Mouse (Mus musculus) cortical plate, adult 2 months (tissue): ENCODE measurements around the gene D630045J12Rik. TPM values are rescaled to one million over a fixed set of nuclear protein-coding genes. Genes with fewer than 3 reads are reported as not detected.

Source experiments
- H3K27ac ChIP-seq: fragments of 200-500 bp; 2 replicates; pipeline ENCODE4 v1.5.1; 2012; ENCODE audit warnings: low read length, control low read depth, inconsistent platforms; ENCODE audit not compliant: insufficient read depth
- H3K4me1 ChIP-seq: fragments of 200-500 bp; 2 replicates; pipeline ENCODE4 v1.6.1; 2011; ENCODE audit warnings: low read length; ENCODE audit not compliant: control insufficient read depth, insufficient read depth
- H3K4me3 ChIP-seq: fragments of 200-500 bp; 2 replicates; pipeline ENCODE4 v1.5.1; 2011; ENCODE audit warnings: mild to moderate bottlenecking, low read length, control low read depth; ENCODE audit not compliant: insufficient read depth
- CTCF ChIP-seq: fragments of 200-500 bp; IDR thresholded peaks from 2 replicates; pipeline ENCODE4 v1.5.1; 2011; ENCODE audit warnings: mild to moderate bottlenecking, control low read depth, low read length; ENCODE audit not compliant: insufficient read depth; ENCODE audit errors: extremely low read depth
- POLR2A ChIP-seq: fragments of 200-500 bp; IDR thresholded peaks from 2 replicates; pipeline ENCODE4 v1.6.1; 2011; ENCODE audit warnings: mild to moderate bottlenecking, low read length, control low read depth; ENCODE audit not compliant: insufficient read depth; ENCODE audit errors: extremely low read depth
- polyA plus RNA-seq: library from polyadenylated mRNA; depleted of rRNA; stranded (reverse); fragments of >200 nt; gene quantifications from 2 replicates; pipeline ENCODE4 v1.2.3, GENCODE M21; 2012

D630045J12Rik gene
- polyA plus RNA-seq, 1 experiment, result 20.4 TPM

DNA sequence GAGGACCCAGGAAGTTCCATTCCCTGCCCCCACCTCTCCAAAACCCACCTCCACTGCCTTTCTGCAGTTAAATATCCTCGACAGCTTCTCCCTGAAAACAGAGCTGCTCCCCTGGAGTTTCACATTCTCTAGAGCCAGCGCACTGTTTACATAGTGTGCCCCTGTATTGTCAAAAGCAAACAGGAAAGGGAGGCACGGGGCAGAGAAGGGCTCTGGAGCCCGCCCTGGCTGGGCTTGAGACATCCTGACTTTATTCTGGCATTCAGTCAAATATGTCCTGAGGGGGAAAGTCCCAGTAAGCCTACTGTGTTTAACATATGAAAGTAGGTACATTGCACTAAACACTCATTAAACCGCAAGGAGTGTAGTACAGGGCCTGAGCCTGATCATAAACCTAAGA, 73.1 kb downstream of the D630045J12Rik start:
- TF ChIP-seq POLR2A, result no peak
- TF ChIP-seq CTCF, result no peak
- H3K4me3 ChIP-seq, result no peak overlapping the region
- no peak overlapping the region for H3K27ac ChIP-seq
- no peaks in the 10 kb centered on the region for H3K4me1 ChIP-seq

DNA sequence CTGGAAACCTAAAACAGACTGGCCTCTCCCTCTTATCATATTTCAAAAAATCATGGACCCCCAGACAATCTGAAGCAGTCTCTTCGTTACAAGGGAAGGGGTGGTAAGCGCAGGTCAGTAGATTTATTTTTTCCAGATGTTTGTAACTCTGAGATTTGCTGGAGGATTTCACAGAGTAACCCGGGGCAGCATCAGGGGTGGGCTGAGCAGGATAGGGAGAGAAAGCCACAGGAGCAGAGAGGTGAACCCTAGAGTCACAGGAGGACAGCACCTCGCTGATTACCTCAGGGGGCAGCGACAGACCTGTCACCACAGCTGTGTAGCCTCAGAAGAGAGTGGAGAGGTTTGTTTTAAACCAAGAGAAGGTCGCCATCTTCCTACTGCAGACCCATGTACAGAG, 88.4 kb downstream of the D630045J12Rik start:
- H3K4me1 ChIP-seq, result 0 out of 2 replicates have a peak, but pooled peaks cover 2% of the 10 kb centered on the region
- no peak overlapping the region for H3K4me3 ChIP-seq
- TF ChIP-seq POLR2A, result no peak
- TF ChIP-seq CTCF, result no peak
- H3K27ac ChIP-seq, result no peak overlapping the region

DNA sequence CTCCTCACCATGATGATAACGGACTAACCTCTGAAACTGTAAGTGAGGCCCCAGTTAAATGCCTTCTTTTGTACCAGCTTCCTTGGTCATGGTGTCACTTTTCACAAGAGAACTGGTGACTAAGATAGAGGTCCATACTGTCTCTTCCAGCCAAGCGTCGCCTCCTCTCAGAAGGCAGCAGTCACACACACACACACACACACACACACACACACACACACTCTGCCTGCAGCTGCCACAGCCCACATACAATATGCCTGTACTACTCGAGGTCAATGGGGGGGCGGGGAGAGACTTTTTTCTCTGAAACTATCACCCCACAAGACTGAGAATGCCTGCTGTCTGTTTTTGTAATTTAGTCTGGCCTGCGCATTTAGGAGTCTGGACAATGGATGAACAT, 89.1 kb downstream of the D630045J12Rik start:
- no peak for TF ChIP-seq CTCF
- no peak overlapping the region for H3K27ac ChIP-seq

DNA sequence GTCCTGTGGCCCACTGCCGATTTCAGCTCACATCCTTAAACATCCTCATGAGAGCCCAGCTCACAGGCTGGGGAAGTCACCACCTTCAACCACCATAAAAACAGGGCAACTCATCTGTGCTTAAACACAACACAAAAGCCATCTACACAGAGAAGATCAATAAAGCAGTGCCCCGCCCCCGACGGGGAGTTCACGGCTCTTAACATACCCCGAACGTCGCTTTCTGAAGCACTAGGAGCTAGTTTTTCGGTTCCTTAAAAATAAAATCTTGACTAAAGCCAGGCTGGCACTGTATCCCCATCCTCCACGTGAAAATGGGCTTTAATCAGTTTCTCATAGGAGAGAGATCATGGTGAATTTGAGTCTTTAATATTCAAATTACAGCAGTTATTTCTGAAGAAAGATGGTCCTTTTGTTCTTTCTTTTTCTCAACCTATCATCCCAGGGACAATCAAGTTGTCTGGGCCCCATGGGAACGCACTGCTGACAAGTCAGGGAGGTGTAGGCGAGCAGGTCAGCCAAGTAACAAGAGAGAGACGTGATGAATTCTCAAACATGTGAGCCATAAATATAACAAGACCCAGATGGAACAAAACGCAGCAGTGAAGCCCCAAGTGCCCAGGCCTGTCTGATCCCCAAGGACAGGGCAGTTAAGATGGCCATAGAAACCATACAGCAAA, 90.8 kb downstream of the D630045J12Rik start:
- TF ChIP-seq POLR2A (no peak), CTCF (no peak)
- H3K27ac ChIP-seq, result no peak overlapping the region
- H3K4me3 ChIP-seq, result no peak overlapping the region
- 0 out of 2 replicates have a peak, but pooled peaks cover 2% of the 10 kb centered on the region for H3K4me1 ChIP-seq

More for the DNA sequence above, 89.1 kb downstream of the D630045J12Rik start:
- no peak overlapping the region for H3K4me3 ChIP-seq
- H3K4me1 ChIP-seq, result 0 out of 2 replicates have a peak, but pooled peaks cover 2% of the 10 kb centered on the region

DNA sequence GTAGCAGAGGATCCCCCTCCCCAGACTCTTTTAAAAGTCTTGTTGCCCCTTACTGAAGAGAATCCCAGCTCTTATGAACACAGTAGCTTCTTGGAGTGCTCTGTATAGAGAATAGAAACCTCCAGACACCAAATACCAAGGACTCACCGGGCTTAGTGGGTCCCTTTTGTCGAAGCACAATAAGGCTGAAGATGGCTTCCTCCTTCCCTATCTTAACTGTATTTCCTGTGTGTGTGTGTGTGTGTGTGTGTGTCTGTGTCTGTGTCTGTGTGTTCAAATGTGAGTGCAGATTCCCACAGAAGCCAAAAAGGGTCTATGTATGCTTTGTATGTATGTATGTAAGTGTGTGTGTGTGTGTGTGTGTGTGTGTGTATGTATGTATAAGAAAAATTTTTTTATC, 93.3 kb downstream of the D630045J12Rik start:
- no peak for TF ChIP-seq CTCF
- 0 out of 2 replicates have a peak, but pooled peaks cover 2% of the 10 kb centered on the region for H3K4me1 ChIP-seq
- H3K27ac ChIP-seq, result no peak overlapping the region
- no peak overlapping the region for H3K4me3 ChIP-seq

DNA sequence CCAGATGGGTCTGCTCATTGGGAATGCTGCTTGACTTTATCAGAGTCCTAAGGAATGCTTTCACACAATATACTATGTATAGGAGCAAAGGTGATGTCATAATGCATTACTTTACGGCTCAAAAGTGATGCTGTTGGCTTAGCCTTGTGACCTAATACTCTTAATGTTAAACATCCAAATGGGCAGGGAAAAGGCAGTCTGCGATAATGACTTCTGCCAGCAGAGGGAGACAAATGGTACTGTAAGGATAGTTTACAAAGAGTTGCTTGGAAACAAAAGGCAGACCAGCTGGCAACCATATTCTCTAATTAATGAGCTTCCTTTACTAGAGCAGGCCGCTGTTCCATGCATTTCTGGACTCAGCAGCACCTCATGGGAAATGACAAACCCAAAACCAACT, 93.7 kb downstream of the D630045J12Rik start:
- TF ChIP-seq CTCF (peak; percentile 77), POLR2A (no peak)
- Histone ChIP-seq H3K4me3 (no peak overlapping the region), H3K4me1 (0 out of 2 replicates have a peak, but pooled peaks cover 2% of the 10 kb centered on the region), H3K27ac (no peak overlapping the region)

DNA sequence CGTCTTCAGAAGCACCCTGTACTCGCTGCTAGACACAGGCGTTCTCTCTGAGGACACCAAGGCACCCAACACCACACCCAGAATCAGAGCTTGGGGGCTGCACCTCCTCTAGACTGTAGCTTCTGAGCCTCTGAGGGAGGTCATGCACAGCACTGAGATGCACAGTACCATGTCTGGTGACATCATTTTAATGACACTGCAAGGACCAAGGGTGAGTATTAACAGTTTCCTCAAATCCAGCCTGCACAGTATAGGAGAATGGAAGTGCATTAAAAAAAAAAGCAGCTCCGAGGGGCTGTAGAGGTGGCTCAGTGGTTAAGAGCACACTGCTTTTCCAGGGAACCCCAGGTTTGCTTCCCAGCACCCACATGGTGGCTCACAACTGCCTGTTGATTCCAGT, 94.2 kb downstream of the D630045J12Rik start:
- Histone ChIP-seq H3K4me1 (0 out of 2 replicates have a peak, but pooled peaks cover 2% of the 10 kb centered on the region), H3K4me3 (no peak overlapping the region), H3K27ac (no peak overlapping the region)
- TF ChIP-seq POLR2A (no peak), CTCF (no peak)

DNA sequence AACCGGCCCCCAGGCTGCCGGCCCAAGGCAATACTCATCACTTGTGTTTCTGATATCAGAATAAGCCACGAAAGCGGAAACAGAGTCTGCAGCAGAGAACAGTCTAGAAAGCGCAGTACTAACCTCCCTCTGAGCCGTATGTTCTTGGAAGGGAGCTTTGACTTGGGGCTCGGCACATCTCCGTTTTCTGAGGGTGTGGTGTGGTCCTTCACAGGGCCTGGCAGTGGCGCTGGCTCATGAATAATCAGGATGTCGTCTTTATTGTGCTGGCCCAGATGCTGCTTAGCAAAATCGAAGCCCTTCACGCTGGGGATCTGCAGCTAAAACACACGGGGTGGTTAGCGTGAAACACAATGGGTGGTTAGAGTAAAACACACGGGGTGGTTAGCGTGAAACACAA, 95.9 kb downstream of the D630045J12Rik start:
- TF ChIP-seq CTCF, result no peak
- TF ChIP-seq POLR2A, result no peak
- Histone ChIP-seq H3K27ac (no peak overlapping the region), H3K4me3 (no peak overlapping the region)

DNA sequence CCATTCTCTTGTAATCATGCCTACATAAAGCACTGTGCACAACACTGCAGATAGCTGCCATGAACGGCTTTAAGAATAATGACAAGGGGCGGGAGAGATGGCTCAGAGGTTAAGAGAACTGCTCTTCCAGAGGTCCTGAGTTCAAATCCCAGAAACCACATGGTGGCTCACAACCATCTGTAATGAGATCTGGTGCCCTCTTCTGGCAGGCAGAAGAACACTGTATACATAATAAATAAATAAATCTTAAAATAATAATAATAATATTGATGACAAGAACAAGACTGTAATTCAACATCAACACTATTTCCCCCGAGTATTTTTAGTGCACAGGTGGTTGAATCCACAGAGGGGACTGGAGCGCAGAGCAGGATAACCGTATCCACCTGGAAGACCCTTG, 97.6 kb downstream of the D630045J12Rik start:
- no peaks in the 10 kb centered on the region for H3K4me1 ChIP-seq
- TF ChIP-seq POLR2A (no peak), CTCF (no peak)
- H3K4me3 ChIP-seq, result no peak overlapping the region
- no peak overlapping the region for H3K27ac ChIP-seq

More for the DNA sequence above, 95.9 kb downstream of the D630045J12Rik start:
- H3K4me1 ChIP-seq, result no peaks in the 10 kb centered on the region

DNA sequence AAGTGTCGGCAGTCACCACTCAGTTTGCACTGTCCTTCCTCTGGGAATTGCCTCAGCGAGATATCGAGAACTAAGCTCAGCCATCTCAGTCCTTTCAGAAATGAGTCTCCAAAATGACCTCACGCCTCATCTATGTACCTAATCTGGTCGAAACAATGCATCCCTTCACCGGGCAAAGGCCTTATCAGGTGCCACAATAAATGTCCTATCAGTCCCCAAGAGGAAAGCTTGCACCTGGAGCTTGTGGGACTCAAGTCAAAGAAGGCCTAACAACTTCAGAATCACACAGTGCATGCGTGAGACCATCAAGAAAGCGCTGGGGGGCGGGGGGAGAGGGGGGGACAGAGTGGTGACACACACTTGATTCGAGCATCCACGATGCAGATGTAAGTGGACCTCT, 101.5 kb downstream of the D630045J12Rik start:
- Histone ChIP-seq H3K27ac (no peak overlapping the region), H3K4me1 (no peaks in the 10 kb centered on the region), H3K4me3 (no peak overlapping the region)
- TF ChIP-seq CTCF, result no peak

DNA sequence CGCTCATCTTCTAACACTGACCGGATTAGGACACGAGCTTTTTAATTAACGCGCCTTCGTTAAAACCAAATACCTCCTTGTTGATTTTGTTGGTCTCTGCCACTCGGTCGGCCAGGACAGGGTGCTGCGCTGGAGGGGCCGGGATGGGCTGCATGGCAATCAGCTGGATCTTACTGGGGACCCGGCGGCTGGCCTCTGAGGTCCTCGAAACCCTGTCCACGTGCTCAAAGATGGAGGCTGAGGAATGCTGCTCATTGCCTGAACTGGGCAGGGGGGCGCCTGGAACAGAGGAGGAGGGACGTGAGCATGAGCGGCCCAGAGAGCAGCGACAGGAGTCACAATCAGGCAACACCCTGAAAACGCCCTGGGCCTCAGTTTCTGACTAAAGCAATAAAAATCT, 104.3 kb downstream of the D630045J12Rik start:
- Histone ChIP-seq H3K4me3 (no peak overlapping the region), H3K4me1 (peaks cover 3% of the 10 kb centered on the region; the same call in 1 of the 2 replicates), H3K27ac (no peak overlapping the region)
- no peak for TF ChIP-seq POLR2A
- TF ChIP-seq CTCF, result no peak
